Mouse (Mus musculus) heart, adult 2 months (tissue): ENCODE measurements at regions not wholly inside any gene's neighbourhood (a gene's known extent, or its start where the extent isn't known, plus 50 kb on each side); places are given as distances from the start of the nearest gene placed in this dataset.

Experiments used
- DNase-seq, 2 experiments: peaks; one replicate each; pipeline ENCODE4 v3.0.0; 2021
- H3K27ac ChIP-seq: fragments of 200-600 bp; 2 replicates; pipeline ENCODE4 v1.8.1; 2022
- H3K27me3 ChIP-seq: fragments of 200-500 bp; 2 replicates; pipeline ENCODE4 v1.6.1; 2012; ENCODE audit warnings: mild to moderate bottlenecking, low read length, inconsistent platforms, mixed read lengths; ENCODE audit not compliant: control insufficient read depth, insufficient read depth
- H3K36me3 ChIP-seq: fragments of 200-500 bp; 2 replicates; pipeline ENCODE4 v1.6.1; 2012; ENCODE audit warnings: low read length, inconsistent platforms; ENCODE audit not compliant: control insufficient read depth, insufficient read depth
- H3K4me1 ChIP-seq: fragments of 200-500 bp; 2 replicates; pipeline ENCODE4 v1.6.1; 2011; ENCODE audit warnings: low read length; ENCODE audit not compliant: control insufficient read depth, insufficient read depth
- H3K4me3 ChIP-seq: fragments of 200-600 bp; 2 replicates; pipeline ENCODE4 v1.8.1; 2022
- H3K79me2 ChIP-seq: fragments of 200-500 bp; replicated peaks from 2 replicates; pipeline ENCODE4 v1.6.1; 2012; ENCODE audit warnings: mild to moderate bottlenecking, inconsistent platforms, low read length, moderate library complexity, mixed read lengths; ENCODE audit not compliant: control insufficient read depth, insufficient read depth
- H3K9ac ChIP-seq: fragments of 200-500 bp; 2 replicates; pipeline ENCODE4 v1.6.1; 2012; ENCODE audit warnings: low read depth, mild to moderate bottlenecking, control low read depth, inconsistent platforms, low read length, mixed read lengths
- CTCF ChIP-seq: fragments of 200-600 bp; IDR thresholded peaks from 2 replicates; pipeline ENCODE4 v1.8.1; 2022; ENCODE audit warnings: antibody characterized with exemption, mild to moderate bottlenecking, moderate library complexity
- EP300 ChIP-seq: fragments of 200-500 bp; IDR thresholded peaks from 2 replicates; pipeline ENCODE4 v1.6.1; 2011; ENCODE audit warnings: low read depth, low read length, control low read depth; ENCODE audit not compliant: insufficient read depth
- POLR2A ChIP-seq: fragments of 200-500 bp; IDR thresholded peaks from 2 replicates; pipeline ENCODE4 v1.6.1; 2011; ENCODE audit warnings: mild to moderate bottlenecking, low read depth, low read length, control low read depth; ENCODE audit not compliant: insufficient read depth
- WGBS: fragments of 180-500 bp; shearing (Covaris S2); methylation state at CpG from one replicate; pipeline ENCODE4 v1.1.7; 2018; 5-methylcytosine and 5-hydroxymethylcytosine counted together
- intact Hi-C: fragments of 180-260 bp; cut with DNase I; formaldehyde crosslinking; loops from one replicate; pipeline ENCODE4 v1.15.1; 2025

DNA sequence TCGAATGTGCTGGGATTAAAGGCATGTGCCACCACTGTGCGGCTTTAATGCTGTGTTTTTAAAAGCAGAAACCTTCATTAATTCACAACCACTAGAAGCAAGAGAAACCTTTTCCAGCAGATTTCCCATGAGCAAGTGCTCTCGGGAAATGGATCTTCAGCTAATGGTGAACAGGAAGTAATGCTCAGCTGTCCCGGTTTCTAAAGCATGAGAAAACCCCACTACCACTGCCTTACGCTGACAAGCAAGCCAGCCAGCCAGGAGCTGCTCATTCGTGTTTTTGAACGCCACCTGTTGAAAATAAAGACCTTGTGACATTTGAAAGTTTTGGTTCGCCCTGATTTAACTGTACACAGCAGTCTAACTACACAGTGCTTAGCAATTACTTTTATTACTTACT is 1324.7 kb upstream of the Zeb2 start:
- peak in 1 of 2 experiments; percentile 29 for DNase-seq
- no peak overlapping the region for H3K9ac ChIP-seq
- TF ChIP-seq EP300 = no peak
- no peak for TF ChIP-seq CTCF
- no peak for TF ChIP-seq POLR2A
- intact Hi-C loops = loop anchor here (5.0 to 10.0 kb wide), 2 partner anchors 927 to 1325 kb away; partner anchors contain the start of gene Zeb2
- no peaks in the 10 kb centered on the region for H3K27me3 ChIP-seq
- WGBS = 67% methylated on average over 8 of the region's 8 CpGs
- no peaks in the 10 kb centered on the region for H3K36me3 ChIP-seq
- H3K4me1 ChIP-seq = peaks cover 7% of the 10 kb centered on the region
- H3K79me2 ChIP-seq = no peaks in the 10 kb centered on the region
- peak overlapping the region; percentile 69 for H3K27ac ChIP-seq
- H3K4me3 ChIP-seq = no peak overlapping the region

DNA sequence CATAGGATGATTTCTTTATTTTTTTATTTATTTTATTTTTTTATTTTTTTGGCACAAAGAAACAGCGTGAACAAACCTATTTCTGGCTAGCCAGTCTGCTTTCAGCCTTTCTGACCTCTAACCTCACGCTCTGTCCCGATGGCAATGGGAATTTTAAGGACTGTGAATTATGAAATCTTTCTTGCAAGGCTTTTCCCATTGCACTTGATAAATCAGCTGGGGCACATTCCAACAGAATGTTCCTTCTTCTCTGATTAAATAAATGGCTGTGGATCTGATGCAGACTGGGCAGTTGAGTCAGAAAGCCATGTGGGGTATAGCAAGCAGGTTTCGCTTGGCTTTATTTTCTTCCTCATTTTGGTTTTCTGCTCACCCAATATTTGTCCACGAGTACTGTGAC is 1324.2 kb upstream of the Zeb2 start:
- DNase-seq = no peak
- Histone ChIP-seq H3K4me1 (peaks cover 7% of the 10 kb centered on the region), H3K9ac (no peak overlapping the region), H3K36me3 (no peaks in the 10 kb centered on the region), H3K4me3 (no peak overlapping the region), H3K27ac (peak overlapping the region; percentile 69), H3K27me3 (no peaks in the 10 kb centered on the region), H3K79me2 (no peaks in the 10 kb centered on the region)
- 82% methylated on average over 5 of the region's 5 CpGs for WGBS
- intact Hi-C loops = loop anchor here (5.0 to 10.0 kb wide), 2 partner anchors 927 to 1324 kb away; partner anchors contain the start of gene Zeb2
- no peak for TF ChIP-seq CTCF
- no peak for TF ChIP-seq EP300
- no peak for TF ChIP-seq POLR2A

DNA sequence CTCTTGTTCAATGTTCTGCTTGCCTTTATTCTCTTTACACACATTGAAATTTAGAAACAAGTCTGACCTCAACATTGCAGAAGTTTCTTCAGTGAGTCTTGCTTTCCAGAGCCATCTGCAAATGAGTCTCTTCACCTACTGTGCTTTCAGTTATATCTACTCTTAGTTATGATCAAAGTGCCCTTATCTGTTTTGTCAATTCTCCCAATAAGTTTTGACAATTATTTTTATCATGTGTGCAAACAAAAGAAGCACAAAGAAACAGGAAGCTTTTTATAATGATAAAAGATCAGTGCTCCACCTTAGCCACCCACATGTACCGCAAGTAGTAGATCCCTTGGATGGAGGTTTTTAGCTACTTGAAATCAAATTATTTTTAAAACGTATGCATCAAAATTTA is 1322.8 kb upstream of the Zeb2 start:
- H3K79me2 ChIP-seq = no peaks in the 10 kb centered on the region
- 74% methylated on average over 2 of the region's 2 CpGs for WGBS
- no peaks in the 10 kb centered on the region for H3K36me3 ChIP-seq
- no peak for DNase-seq
- peaks cover 7% of the 10 kb centered on the region for H3K4me1 ChIP-seq
- no peak for TF ChIP-seq EP300
- TF ChIP-seq POLR2A = no peak
- TF ChIP-seq CTCF = no peak
- no peak overlapping the region for H3K4me3 ChIP-seq
- H3K27ac ChIP-seq = no peak overlapping the region
- no peaks in the 10 kb centered on the region for H3K27me3 ChIP-seq
- H3K9ac ChIP-seq = no peak overlapping the region
- intact Hi-C loops = loop anchor here (5.0 to 10.0 kb wide), 2 partner anchors 925 to 1323 kb away; partner anchors contain the start of gene Zeb2

GRCm38 (mm10) chr2:46418281-46418680 is 1301.1 kb upstream of the Zeb2 start:
- TF ChIP-seq CTCF = no peak
- no peak for TF ChIP-seq EP300
- TF ChIP-seq POLR2A = no peak
- intact Hi-C loops = no loop called here
- Histone ChIP-seq H3K4me3 (no peak overlapping the region), H3K27me3 (no peaks in the 10 kb centered on the region), H3K79me2 (no peaks in the 10 kb centered on the region), H3K9ac (no peak overlapping the region), H3K36me3 (no peaks in the 10 kb centered on the region), H3K4me1 (no peaks in the 10 kb centered on the region), H3K27ac (no peak overlapping the region)
- WGBS = 96% methylated on average over 1 of the region's 1 CpGs
- no peak for DNase-seq

DNA sequence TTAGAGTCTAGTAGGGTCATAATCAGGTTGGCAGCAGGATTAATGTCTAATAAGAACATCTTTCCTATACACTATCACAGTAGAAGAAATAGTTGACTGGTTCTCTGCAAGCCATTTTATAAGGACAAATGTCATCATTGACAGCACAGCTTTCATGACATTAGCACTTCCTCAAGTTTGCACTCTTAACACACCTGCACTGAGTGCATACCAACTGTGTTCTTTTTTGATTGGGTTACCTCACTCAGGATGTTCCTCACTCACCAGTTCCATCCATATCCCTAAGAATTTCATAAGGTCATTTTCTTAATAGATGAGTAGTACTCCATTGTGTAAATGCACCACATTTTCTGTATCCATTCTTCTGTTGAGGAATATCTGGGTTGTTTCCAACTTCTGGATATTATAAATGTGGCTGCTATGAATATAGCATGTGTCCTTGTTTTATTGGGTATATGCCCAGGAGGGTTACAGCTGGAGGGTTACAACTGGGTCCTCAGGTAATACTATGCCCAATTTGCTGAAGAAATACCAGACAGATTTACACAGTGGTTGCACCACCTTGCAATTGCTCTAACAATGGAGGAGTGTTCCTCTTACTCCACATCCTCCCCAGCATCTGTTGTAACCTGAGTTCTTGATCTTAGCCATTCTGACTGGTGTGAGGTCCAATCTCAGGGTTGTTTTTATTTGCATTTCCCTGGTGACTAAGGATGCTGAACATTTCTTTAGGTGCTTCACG is 1285.3 kb upstream of the Zeb2 start:
- no peaks in the 10 kb centered on the region for H3K27me3 ChIP-seq
- H3K36me3 ChIP-seq = no peaks in the 10 kb centered on the region
- no peak for TF ChIP-seq POLR2A
- TF ChIP-seq CTCF = no peak
- TF ChIP-seq EP300 = no peak
- no peaks in the 10 kb centered on the region for H3K4me1 ChIP-seq
- WGBS = 67% methylated on average over 1 of the region's 1 CpGs
- no peaks in the 10 kb centered on the region for H3K79me2 ChIP-seq
- no peak overlapping the region for H3K4me3 ChIP-seq
- no peak overlapping the region for H3K27ac ChIP-seq
- intact Hi-C loops = no loop called here
- no peak for DNase-seq
- no peak overlapping the region for H3K9ac ChIP-seq

DNA sequence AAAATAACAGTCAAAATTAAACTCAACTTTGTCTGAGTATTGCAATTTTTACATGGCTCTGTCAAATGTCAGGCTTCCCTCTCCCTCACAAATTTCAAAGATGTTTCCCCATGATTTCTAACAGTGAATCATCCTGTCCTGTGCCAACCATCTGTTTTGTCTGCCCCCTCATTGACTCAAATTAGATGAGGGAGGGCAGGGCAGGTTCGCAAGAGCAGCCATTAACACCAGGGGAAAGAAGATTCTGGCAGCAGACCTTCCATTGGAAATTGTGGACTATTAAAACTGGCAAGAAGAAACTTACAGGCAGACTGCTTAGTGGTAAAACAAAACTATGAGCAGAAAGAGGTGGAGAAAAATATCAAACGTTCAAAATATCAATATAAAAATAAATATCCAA is 1277.0 kb upstream of the Zeb2 start:
- Histone ChIP-seq H3K27me3 (no peaks in the 10 kb centered on the region), H3K4me3 (no peak overlapping the region), H3K9ac (no peak overlapping the region), H3K27ac (no peak overlapping the region), H3K4me1 (no peaks in the 10 kb centered on the region), H3K79me2 (no peaks in the 10 kb centered on the region), H3K36me3 (no peaks in the 10 kb centered on the region)
- DNase-seq = no peak
- TF ChIP-seq CTCF (no peak), EP300 (no peak), POLR2A (no peak)
- intact Hi-C loops = no loop called here
- 57% methylated on average over 2 of the region's 2 CpGs for WGBS
